Mouse (Mus musculus) kidney, adult 2 months (tissue): ENCODE measurements around the gene Palm.

ENCODE experiments used
- CTCF ChIP-seq: fragments of 200-500 bp; conservative IDR thresholded peaks from 2 replicates; pipeline ENCODE4 v1.5.1; 2011; ENCODE audit warnings: low read depth, mild to moderate bottlenecking, control low read depth, low read length, moderate library complexity, mixed read lengths; ENCODE audit not compliant: insufficient read depth, insufficient read length
- POLR2A ChIP-seq: fragments of 200-500 bp; IDR thresholded peaks from one replicate; pipeline ENCODE4 v1.6.1; 2011; ENCODE audit warnings: low read depth, low read length, control low read depth

DNA sequence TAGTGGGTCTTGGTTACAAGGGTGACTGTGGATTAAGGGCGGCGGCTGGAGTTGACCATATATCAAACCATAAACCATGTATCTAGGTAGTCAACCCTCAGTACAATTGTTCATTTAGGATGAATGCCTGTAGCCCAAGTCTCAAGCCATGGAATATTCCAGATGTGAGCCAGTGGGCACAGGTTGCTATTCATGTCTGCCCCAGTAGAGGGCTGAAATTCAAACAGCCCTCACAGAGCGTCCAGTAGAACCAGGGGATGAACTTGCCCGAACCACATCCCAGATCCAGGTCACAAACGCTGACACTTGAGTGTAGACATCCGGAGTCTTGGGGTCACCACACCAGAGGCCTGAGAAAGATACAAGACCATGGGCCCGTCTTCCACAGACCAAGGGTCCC is 10.3 kb upstream of the Palm start:
- no peak for TF ChIP-seq POLR2A
- TF ChIP-seq CTCF: peak; percentile 55; the same call in 1 of the 2 replicates
